ENCODE assay signal across 19 mouse cellular contexts in the genomic region with DNA sequence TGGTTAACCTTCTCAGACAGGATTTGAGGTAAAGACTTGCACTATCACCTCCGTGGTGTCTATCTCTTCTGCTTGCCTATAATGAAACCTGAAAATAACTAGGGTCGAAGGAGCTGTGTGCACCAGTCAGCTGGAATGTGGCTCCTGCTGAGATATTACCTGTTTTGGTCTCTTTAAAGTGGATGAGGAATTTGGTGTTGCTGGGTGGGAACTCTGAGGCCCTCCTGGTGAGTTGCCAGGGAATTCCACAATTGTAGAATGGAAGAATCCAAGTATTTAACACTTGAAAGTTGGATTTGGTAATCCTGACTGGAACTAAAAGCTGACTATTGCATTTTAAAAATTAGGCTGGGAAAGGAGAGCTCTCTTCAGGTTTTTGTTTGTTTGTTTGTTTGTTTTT. TPM values are rescaled to one million over a fixed set of nuclear protein-coding genes. Genes with fewer than 3 reads are reported as not detected.
A peak's percentile ranks its signal among the peaks of the same experiment; 100 is the strongest.
DNase-seq lines count a peak whose midpoint lies in the region; ATAC-seq and TF ChIP-seq lines count a peak whose summit lies in the region.
"Had no signal": no experiment of that assay in that cellular context is flagged by ENCODE, and none has a peak within 500 bp of the region (broad histone marks: within the 10 kb centered on the region; RNA-seq: fewer than 3 reads in every experiment).

No protein-coding gene starts in this region.

- H3K4me3 ChIP-seq in limb, embryonic 14.5 days (replicated peaks; ENCODE audit: low read length) = no peak overlapping the region
- H3K4me3 ChIP-seq in limb, embryonic 10.5 days = no peak overlapping the region
- no peak overlapping the region for H3K4me3 ChIP-seq in layer of hippocampus, adult 2 months
- H3K4me3 ChIP-seq: left cerebral cortex, adult 2 months; limb, embryonic 12.5 days; megakaryocyte, embryonic 14.5 days had no signal

- 0 out of 2 replicates have a peak, but pooled peaks cover 3% of the 10 kb centered on the region for H3K4me1 ChIP-seq in limb, embryonic 14.5 days (ENCODE audit: control insufficient read depth, insufficient read depth, low read length)
- H3K4me1 ChIP-seq in limb, embryonic 10.5 days = peaks cover 4% of the 10 kb centered on the region

- 16% methylated on average over 2 of the region's 2 CpGs for WGBS in limb, embryonic 14.5 days
- 43% methylated on average over 2 of the region's 2 CpGs for WGBS in limb, embryonic 10.5 days

- no peaks in the 10 kb centered on the region for H3K9me3 ChIP-seq in limb, embryonic 14.5 days (ENCODE audit: control insufficient read depth, low read length)
- H3K9me3 ChIP-seq in limb, embryonic 10.5 days (replicated peaks) = no peaks in the 10 kb centered on the region
- H3K9me3 ChIP-seq: limb, embryonic 12.5 days; megakaryocyte, embryonic 14.5 days had no signal

- ATAC-seq in limb, embryonic 14.5 days (ENCODE audit: low FRiP score, low read depth) = no peak
- ATAC-seq: forebrain, embryonic 16.5 days; intestine, postnatal 0 days had no signal

- no peak for TF ChIP-seq CTCF in layer of hippocampus, adult 2 months (conservative IDR thresholded peaks at IDR 0.05)

- no peak overlapping the region for H3K4me2 ChIP-seq in limb, embryonic 14.5 days (replicated peaks; ENCODE audit: low read depth, low read length, severe bottlenecking)
- H3K4me2 ChIP-seq: hindbrain, embryonic 14.5 days; limb, embryonic 12.5 days had no signal

- no peak overlapping the region for H3K9ac ChIP-seq in limb, embryonic 14.5 days (ENCODE audit: low read depth, low read length, severe bottlenecking)
- H3K9ac ChIP-seq: hindbrain, embryonic 14.5 days; limb, embryonic 12.5 days; liver, embryonic 14.5 days had no signal

- peak; percentile 64 for DNase-seq in heart, adult 11 months
- DNase-seq in heart, postnatal 25 days (ENCODE audit: low spot score) = no peak
- peak; percentile 26 for DNase-seq in limb, embryonic 14.5 days (ENCODE audit: low spot score)
- DNase-seq in limb, embryonic 10.5 days (ENCODE audit: low spot score) = no peak
- peak; percentile 56 for DNase-seq in kidney, postnatal 10 days
- peak; percentile 53 for DNase-seq in lung, postnatal 25 days (ENCODE audit: low spot score)
- DNase-seq in right cerebral cortex, postnatal 14 days = no peak
- DNase-seq in layer of hippocampus, adult 2 months (ENCODE audit: low spot score in 2 of 2) = no peak
- DNase-seq: cerebellum, adult 9-11 months; right cerebral cortex, adult 18-20 months had no signal

- no peak for TF ChIP-seq POLR2A in limb, embryonic 14.5 days (IDR thresholded peaks at IDR 0.05; ENCODE audit: borderline replicate concordance, extremely low read depth, insufficient read depth, insufficient read length)

- H3K27ac ChIP-seq in limb, embryonic 14.5 days (replicated peaks; ENCODE audit: low read depth, low read length) = no peak overlapping the region
- H3K27ac ChIP-seq in limb, embryonic 10.5 days = no peak overlapping the region
- no peak overlapping the region for H3K27ac ChIP-seq in layer of hippocampus, adult 2 months
- H3K27ac ChIP-seq: hindbrain, embryonic 14.5 days; left cerebral cortex, adult 2 months; limb, embryonic 12.5 days; liver, embryonic 14.5 days had no signal

- H3K36me3 ChIP-seq in limb, embryonic 14.5 days (ENCODE audit: control insufficient read depth, insufficient read depth, low read length) = no peaks in the 10 kb centered on the region
- H3K36me3 ChIP-seq in limb, embryonic 10.5 days = no peaks in the 10 kb centered on the region
- H3K36me3 ChIP-seq: limb, embryonic 12.5 days had no signal

- intact Hi-C loops in heart, postnatal 25 days (cut with DNase I) = no loop called here

- H3K27me3 ChIP-seq in limb, embryonic 14.5 days (ENCODE audit: control insufficient read depth, insufficient read depth, low read length) = no peaks in the 10 kb centered on the region
- no peaks in the 10 kb centered on the region for H3K27me3 ChIP-seq in limb, embryonic 10.5 days (ENCODE audit: low read depth, poor library complexity, severe bottlenecking)
- H3K27me3 ChIP-seq: limb, embryonic 12.5 days had no signal

RNA-seq across cellular contexts. Expression of a gene that starts 6.6 kb away (rescaled TPM):
- 10 to 100 TPM; 44.6 to 44.9 TPM for total RNA-seq in heart, postnatal 25 days (2021)
- polyA plus RNA-seq in limb, embryonic 14.5 days (2012; rRNA removed) = 96.8 and 135 TPM in 2 replicates
- polyA plus RNA-seq in limb, embryonic 14.5 days (2014; fragmentation: Nextera tagmentation; extraction: Ambion mirVana) = 163 and 179 TPM in 2 replicates
- 219 and 255 TPM in 2 replicates for polyA plus RNA-seq in limb, embryonic 10.5 days (2016; fragmentation: Nextera tagmentation; extraction: Ambion mirVana)
- total RNA-seq in layer of hippocampus, adult 2 months (2021) = 100 to 1,000 TPM in 1 of 2 experiments, 10 to 100 TPM in 1; 91.6 to 102 TPM

RNA-seq across cellular contexts. Expression of a gene that starts 19.7 kb away (rescaled TPM):
- 10 to 100 TPM; 39.3 to 54.1 TPM for total RNA-seq in heart, postnatal 25 days (2021)
- 39.6 and 47.0 TPM in 2 replicates for polyA plus RNA-seq in limb, embryonic 14.5 days (2012; rRNA removed)
- polyA plus RNA-seq in limb, embryonic 14.5 days (2014; fragmentation: Nextera tagmentation; extraction: Ambion mirVana) = 28.2 and 30.2 TPM in 2 replicates
- 20.2 and 24.6 TPM in 2 replicates for polyA plus RNA-seq in limb, embryonic 10.5 days (2016; fragmentation: Nextera tagmentation; extraction: Ambion mirVana)
- total RNA-seq in layer of hippocampus, adult 2 months (2021) = 10 to 100 TPM; 44.2 to 49.0 TPM

RNA-seq across cellular contexts. Expression of a gene that starts 56.7 kb away (rescaled TPM):
- total RNA-seq in heart, postnatal 25 days (2021) = 100 to 1,000 TPM; 101 to 111 TPM
- polyA plus RNA-seq in limb, embryonic 14.5 days (2012; rRNA removed) = 4.7 and 8.0 TPM in 2 replicates
- 17.4 and 20.6 TPM in 2 replicates for polyA plus RNA-seq in limb, embryonic 14.5 days (2014; fragmentation: Nextera tagmentation; extraction: Ambion mirVana)
- polyA plus RNA-seq in limb, embryonic 10.5 days (2016; fragmentation: Nextera tagmentation; extraction: Ambion mirVana) = 1.5 and 1.8 TPM in 2 replicates
- total RNA-seq in layer of hippocampus, adult 2 months (2021) = not detected
- total RNA-seq: CH12.LX; granulocyte monocyte progenitor cell, adult 5-6 weeks had no signal

Comparison
In these comparisons a context has a peak if more than half of its experiments do, and no peak if none do; other contexts are left out.
1. DNase-seq: peak in heart, adult 11 months (single experiment), limb, embryonic 14.5 days (single experiment), kidney, postnatal 10 days (single experiment) and lung, postnatal 25 days (single experiment); none in heart, postnatal 25 days (single experiment), limb, embryonic 10.5 days (single experiment), right cerebral cortex, postnatal 14 days (single experiment) and layer of hippocampus, adult 2 months (0 of 2).
2. RNA of a gene that starts 56.7 kb away (total RNA-seq): 101 to 111 TPM in heart, postnatal 25 days; not detected in layer of hippocampus, adult 2 months; every median in the first group is over 10 times any median in the second.